Mouse (Mus musculus): Measurements from ENCODE around the gene Rbpjl.

Rbpjl gene

DNA sequence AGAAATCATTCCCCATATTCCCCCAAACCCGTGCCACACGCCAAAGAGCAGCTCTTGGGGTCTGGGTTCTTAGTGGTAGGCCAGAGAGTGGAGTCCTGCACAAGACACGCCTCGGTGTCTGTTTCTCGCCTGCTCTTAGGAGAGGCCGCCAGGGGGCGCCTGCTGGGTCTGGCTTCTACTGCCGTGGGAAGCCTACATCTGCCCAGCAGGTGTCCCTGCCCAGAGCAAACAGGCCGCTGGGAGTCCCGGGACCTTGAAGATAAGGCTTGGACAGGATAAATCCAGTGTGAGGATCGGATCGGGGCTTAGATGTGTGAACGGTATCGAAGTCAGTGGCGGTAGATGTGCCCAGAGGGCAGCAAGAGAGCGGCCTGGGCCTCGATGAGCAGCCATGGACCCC is at the start of gene Rbpjl:
Rbpjl (plus strand) TSS at position 236 of the 400 bp plus-strand sequence.
- in situ Hi-C loops (cut with MboI, MseI) = no loop called here

DNA sequence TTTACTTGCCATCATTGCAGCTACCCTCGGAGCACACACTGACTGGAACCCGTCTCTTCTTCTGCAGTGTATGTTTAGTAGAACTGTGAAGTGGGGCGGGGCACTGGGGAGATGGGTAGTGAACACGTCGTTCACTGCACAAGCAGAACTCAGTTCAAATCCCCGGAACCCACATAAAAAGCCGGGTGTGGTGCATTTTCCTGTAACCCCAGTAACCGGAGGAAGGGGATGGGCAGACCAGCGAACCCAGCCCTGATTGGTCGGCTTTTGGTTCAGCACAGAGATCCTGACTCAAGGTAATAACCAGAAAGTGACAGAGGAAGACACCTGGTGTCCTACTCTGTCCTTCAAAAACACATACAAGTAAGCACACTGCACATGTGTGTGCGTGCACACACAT is 49.6 kb upstream of the Rbpjl start:
- in situ Hi-C loops (cut with MboI, MseI) = no loop called here

DNA sequence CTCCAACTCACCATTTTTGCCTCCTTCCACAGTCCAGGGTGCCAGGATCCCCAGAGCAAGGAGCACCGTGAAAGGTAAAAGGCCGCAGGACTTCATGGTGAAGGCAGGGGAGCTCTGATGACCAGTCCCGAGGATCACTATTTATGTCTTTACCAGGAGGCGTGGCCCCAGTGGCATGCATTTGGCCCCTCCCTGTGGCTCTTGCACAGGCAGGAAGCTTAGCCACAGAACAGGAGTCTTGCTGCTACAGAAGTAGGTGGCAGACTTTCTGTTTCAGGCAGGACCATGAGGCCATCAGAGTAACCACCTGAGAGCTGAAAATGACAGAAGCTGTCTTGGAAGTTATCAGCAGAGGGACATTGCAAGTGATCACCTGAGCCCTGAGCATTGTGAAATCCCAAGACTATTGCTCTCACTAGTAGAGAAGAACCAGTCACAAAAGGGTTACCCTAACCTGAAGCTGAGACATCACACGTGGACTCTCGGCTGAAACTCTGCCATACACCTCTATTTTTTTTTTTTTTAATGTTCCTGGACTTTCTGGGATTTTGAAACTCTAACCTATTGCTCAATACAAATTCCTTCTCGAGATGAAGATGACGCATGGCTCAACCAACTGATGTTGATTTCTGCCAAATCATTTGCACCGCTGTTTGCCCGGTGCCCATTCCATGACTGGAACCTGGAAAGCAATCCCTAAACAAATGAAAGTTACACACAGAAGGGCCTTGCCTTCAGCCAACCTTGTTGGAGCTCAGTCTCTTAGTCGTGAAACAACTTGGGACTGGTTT is 46.6 kb upstream of the Rbpjl start:
- in situ Hi-C loops (cut with MboI, MseI) = no loop called here

DNA sequence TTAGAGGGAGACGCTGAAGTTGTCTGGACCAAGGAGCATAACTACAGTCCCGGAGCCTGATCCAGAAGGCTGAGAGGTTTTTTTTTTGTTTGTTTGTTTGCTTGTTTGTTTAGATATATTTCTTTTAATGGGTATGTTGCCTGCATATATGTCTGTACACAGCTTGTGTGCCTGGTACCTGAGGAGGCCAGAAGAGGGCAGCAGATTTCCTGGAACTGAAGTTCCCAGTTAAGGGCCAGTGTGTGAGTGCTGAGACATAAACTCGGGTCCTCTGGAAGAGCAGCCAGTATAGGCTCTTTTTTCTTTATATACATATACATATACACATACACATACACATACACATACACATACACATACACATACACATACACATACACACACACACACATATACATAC is 44.6 kb upstream of the Rbpjl start:
- in situ Hi-C loops (cut with MboI, MseI) = no loop called here

DNA sequence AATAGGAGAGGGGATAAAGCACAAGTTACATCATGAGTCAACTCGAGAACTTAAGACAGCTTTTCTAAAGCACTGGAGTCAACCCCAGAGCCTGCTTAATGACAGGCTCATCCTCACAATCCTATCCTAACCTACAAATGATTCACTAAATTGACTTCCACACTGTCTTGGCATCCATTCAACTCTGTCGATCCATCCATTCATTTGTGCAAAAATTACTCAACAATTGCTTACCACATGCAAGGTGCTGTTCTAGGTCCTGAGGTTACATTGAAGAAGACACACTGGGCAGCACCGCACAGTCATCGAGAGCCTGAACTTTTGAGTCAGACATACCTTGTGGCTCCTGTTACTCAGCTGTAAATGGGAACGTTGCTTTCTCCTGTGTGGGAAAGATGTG is 43.9 kb upstream of the Rbpjl start:
- in situ Hi-C loops (cut with MboI, MseI) = no loop called here

DNA sequence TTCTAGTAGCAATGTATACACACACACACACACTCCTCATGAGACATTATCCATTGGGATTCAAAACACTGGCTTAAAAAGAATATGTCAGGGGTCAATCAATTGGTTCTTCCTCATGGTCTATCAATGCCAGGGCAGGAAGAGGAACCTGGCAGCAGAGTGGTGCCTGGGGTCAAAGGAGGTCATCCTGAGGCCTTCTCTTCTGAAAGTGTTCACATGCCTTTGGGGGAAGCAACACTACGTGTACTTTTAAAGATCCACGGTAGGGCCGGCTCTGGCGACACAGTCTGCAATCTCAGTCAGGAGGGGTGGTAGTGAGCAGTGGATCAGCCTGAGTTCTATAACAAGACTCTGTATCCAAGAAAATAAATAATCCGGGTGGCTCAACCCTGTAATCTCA is 43.3 kb upstream of the Rbpjl start:
- in situ Hi-C loops (cut with MboI, MseI) = no loop called here

DNA sequence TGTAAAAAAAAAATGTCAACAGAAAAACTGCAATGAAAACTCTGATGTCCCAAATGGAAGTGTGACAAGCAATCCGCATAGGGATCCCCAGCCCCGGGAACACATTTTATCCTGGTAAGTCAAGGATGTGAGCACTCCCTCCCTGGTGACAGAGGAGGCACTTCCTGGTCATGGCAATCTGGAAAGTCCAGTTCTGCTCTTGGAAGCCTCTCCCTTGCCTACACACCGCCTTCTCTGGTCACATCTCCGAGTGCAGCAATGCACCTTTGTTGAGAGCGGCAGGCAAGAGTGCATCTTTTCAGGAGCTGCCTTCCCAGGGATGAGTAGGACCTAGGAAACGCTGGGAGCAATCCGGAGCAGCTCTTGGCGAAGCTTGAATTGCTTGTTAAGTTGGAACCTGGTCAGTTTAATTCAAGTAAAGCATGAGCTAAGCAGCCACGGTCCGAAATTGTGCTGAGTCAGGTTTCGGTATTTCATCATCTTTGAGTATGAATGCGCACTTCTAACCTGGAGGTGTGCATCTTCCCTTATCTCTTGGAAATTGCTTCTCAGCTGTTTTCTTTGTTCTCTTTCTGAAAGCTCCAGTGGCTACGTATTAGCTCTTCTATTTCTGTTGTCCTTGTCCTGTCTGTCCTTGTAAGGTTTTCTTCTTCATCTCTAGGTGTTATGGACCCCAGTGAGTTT is 41.8 kb upstream of the Rbpjl start:
- in situ Hi-C loops (cut with MboI, MseI) = no loop called here

DNA sequence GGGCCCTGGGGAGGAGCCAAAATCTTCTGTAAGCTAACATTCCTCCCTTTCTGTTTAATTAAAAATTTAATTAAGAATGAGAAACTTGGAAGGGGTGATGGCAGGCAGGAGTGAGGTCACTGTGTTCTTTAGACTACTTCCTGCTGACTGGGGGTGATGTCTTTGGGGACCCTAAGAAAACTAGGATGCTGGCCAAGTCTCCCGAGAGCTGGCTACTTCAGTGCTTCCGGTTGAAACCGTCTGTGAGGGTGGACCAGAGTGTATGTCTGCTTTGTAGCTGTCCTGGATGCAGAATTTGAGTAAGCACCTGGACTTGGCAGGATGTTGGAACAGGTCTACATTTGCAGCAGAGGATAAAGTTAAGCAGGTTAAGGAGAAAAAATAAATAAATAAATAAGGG is 36.0 kb upstream of the Rbpjl start:
- in situ Hi-C loops (cut with MboI, MseI) = no loop called here

DNA sequence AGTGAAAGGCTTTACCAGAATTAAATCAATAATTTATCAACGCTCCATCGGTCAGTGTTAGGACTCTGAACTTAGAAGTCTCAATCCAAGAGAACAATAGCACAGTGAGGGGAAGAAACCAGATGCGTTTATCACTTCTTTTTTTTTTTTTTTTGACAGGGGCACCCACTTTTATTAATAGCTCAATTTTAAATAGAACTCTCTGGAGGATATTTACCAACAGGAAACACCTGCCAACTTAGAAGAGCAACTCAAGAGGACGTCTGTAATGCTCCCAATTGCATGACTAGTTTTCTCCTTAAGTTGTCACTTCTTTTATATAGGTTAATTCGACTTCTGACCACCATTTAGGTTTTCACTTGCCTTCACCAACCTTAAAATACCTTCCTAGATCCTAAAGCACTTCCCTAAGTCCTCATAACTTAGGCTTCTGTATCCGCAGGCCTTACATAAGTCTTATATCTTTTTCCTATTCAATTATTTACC is 34.3 kb upstream of the Rbpjl start:
- in situ Hi-C loops (cut with MboI, MseI) = no loop called here

DNA sequence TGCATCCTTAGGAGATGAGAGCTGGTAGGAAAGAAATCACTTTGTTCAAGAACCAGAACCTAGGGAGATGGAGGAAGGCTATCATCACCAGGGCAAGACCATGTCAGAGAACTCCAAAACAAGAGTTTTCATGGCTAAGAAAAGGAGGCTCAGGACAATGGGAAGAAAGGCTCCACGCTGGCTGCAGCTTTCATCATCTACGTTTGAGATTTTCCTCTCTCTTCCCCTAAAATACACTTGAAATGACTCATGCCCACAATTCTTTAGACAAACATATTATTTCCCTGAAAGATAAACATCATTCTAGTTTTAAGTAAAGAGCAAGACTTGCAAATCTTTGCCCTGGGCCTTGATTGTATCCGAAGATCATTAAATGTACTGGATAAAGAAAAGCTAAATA is 31.6 kb upstream of the Rbpjl start:
- in situ Hi-C loops (cut with MboI, MseI) = no loop called here

DNA sequence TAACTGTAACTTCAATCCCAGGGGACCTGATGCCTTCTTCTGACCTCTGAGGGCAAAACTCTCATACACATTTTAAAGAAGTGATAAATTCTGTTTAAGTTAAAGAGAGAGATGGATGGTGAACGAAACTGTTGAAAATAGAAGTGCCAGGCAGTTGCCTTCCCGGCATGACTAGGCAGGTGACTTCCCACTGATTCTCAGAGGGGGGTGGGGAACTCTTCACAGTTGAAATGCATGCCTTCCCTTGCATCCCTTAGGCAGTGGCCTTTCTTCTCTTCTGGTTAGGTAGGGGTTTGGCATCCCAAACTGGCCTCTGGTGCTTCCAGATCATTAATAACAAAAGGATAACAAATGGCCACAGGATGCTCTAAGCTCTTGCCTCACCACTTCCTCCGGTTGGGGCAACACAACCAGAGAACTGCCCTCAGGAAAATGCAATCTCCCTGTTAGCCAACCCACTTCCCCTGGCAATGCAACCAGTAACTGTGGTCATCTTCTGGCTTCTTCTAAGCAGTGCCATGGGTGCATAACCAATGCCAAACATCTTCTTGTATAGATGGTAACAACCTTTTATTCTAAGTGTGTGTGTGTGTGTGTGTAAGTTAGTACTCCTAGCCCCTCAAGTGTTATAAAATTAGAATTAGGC is 30.4 kb upstream of the Rbpjl start:
- in situ Hi-C loops (cut with MboI, MseI) = no loop called here

DNA sequence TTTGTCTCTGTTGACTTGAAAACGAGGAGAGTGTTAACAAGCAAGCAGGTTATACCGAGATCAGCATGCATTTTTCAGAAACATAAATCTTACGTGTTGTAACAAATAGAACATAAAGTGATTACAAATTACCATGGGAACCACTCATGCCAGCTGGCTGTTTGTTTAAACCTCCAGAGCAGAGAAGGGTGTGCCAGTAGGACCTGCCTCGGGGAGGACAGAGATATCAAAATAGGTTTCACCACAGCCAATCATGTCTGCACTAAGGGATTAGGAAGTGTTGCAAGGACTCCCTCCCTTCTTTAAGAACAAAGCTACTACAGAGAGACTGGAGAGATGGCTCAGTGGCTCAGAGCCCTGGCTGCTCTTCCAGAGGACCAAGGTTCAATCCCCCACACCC is 29.8 kb upstream of the Rbpjl start:
- in situ Hi-C loops (cut with MboI, MseI) = no loop called here

DNA sequence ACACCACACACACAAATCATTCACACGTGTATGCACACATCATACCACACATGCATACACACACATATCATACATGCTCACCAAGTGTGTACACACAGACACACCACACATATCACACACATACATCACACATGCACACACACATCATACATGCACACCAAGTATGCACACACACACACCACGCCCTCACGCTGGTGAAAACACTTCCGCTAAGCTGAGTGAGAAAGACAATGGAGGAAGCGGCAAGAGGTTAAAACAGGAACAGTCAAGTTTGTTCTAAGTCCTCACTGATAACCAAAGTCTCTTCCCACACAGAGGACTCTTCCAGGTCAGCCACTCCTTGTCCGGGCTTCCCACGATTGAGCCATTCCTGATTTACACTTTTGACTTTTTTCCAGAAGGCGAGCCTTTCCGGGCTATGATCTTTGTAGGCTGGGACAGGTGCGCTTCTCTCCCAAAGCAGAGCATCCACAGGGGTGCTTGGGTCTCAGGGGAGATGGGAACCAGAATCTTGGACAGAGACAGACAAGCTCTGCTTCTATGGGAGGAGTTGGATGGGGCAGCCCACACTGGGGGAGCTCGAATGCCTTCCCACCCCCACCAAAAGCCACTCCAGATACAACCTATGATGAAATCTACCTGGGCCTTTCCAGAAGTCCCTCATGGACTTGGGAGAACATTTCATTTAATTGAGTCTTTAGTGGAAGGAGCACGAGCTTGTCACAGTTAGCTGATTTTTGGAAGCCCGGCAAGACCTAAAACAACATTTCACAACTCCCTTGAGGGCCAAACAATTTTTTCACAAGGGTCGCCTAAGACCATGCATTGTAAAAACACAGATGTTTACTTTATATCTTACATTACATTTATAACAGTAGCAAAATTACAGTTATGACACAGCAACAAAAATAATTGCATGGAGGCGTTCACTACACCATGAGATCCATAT is 25.2 kb upstream of the Rbpjl start:
- in situ Hi-C loops (cut with MboI, MseI) = no loop called here

DNA sequence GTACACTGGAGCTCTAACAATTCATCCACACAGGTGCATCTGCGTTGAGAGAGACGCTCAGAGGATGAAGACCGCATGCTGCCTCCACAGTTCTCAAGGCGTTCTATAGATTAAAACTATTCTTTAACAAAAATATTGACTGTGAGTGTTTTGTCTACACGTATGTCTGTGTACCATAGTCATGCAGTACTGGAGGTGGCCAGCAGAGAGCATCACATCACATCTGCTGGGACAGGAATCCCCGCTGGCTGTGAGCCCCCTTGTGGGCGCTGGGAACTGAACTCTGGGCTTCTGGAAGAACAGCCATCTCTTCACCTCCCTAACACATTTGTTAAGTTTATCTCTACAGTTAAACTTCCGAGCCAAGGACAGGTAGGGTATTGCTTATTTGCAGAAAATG is 21.2 kb upstream of the Rbpjl start:
- in situ Hi-C loops (cut with MboI, MseI) = loop anchor here (10.0 kb wide), 1 partner anchor 1403 kb away; no protein-coding TSS in a partner anchor

DNA sequence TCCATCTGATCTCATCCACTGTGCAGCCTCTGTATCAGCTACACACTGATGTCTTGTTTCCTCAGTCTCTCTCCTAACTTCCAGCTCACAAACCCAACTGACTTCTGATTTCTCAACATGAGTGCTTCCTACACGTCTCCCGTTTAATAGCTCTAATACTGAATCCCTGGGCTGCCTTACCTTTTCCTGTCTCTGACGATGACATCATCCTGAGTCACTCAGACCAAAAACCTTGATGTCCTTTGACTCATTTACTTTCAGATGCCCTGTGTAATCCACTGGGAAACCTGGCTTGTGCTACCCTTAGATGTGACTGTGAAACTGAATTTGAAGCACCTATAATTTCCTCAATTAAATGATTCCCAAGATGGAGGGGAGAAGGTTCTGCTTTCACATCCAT is 20.0 kb upstream of the Rbpjl start:
- in situ Hi-C loops (cut with MboI, MseI) = loop anchor here (10.0 kb wide), 1 partner anchor 1402 kb away; no protein-coding TSS in a partner anchor

DNA sequence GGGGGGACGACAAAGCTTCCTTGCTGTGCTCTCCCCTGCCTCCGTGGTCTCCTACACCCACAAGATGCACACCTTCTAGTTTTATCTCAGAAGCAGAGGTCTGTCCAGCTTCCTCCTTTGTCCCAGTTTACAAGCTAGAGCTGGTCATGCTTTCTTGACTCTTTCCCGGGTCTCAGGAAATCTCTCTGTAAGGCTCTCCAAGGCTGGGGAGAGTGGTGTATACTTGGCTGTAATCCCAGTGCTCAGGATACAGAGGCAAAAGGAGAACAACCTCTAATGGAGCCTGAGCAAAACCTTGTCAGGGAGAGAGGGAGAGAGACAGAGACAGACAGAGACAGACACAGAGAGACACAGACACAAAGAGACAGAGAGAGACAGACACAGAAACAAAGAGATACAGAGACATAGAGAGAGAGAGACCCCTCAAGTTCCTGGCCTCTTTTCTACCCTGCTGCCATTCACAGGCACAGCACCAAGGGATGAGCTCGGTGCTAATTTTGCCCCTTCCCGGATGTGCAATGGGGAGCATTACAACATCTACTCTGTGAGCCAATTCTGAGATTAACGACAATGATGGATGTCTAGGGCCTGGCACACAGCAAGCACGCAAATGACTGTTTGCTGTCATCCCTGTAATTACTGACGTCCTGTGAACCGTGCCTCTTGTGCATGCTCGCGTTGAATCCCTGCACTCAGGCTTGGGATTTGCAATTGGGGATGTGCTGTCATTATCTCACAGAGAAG is 19.1 kb upstream of the Rbpjl start:
- in situ Hi-C loops (cut with MboI, MseI) = loop anchor here (10.0 kb wide), 1 partner anchor 1401 kb away; no protein-coding TSS in a partner anchor

DNA sequence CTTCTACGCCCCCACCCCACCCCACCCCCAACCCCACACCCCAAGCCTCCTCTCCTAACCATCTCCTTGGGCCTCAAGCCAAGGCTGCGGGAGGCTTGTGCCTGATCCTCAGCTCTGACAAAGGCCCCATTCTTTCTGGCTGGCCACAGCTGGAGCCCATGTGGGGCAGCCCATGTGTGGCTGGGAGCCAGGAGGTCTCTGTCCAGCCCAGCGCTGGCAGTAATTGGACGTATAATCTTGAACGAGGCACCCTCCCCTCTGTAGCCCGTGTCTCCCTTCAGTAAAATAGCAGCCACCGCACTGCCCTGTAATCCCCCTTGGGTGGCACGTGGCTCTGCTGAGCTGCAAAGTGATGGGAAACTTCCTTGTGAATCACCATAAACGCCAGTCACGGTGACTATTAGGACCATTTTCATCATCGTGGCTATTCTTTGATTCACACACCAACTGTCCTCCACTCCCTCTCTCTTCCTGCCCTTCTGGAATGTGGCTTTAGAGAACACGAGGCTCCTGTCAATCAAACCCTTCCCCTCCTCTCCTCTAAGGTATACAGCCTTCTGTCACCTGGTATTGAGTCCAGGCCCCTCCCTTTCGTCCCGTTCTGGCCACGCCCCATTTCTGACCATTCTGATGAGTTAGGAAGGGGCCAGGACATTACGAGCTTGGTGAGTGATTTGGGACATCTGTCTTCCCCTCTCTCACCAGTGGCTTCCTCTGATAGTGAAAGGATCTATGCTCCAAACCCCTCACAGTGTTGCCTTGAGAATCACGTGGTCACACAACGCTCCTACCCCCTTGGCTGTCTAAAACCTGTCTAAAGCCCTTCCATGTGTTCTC is 16.8 kb upstream of the Rbpjl start:
- in situ Hi-C loops (cut with MboI, MseI) = loop anchor here (10.0 kb wide), 1 partner anchor 1399 kb away; no protein-coding TSS in a partner anchor

DNA sequence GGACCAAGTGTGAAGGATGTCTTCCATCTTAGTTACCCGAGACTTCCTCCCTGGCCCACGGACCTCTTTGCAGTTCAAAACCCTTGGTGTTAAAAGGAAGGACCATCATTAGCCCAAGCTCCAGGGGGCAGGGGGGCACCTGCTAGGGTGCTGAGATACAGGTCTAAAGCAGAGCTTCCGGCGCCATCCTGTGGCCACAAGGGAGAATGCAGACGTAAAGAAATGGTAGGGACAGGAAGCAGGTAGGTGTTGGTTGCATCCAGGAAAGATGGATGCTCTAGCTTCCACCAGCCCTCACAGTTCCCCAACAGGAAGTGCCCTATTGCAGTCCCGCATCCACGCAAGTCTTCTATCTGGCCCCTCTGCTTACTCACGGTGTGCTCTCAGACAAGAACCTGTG is 16.0 kb upstream of the Rbpjl start:
- in situ Hi-C loops (cut with MboI, MseI) = loop anchor here (10.0 kb wide), 1 partner anchor 1398 kb away; no protein-coding TSS in a partner anchor

DNA sequence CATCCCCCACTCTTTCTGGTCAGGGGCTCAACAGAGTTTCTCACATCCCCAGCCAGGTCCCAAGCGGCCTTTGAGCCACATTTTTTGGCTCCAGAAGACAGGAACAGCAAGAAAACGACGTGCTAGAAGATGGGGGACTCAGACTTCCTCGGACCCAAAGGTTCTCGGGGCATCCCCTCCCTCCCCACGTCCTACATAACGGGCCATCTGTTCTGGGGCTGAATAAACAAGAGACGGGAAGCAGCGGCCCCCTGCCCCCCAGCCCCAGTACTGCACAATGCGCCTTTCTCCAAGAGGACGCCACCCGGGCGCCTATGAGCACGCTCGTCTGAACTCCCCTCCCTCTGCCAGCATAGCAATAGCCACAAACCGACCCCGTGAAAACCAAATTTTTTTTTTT is 13.9 kb upstream of the Rbpjl start, which contains the start of gene Slpi:
Slpi (minus strand) TSS at position 76 of the 400 bp plus-strand sequence.
- in situ Hi-C loops (cut with MboI, MseI) = loop anchor here (10.0 kb wide), 1 partner anchor 1396 kb away; no protein-coding TSS in a partner anchor

Measured in T-helper 2 cell (primary cell).